In genomic region chr10:88284343-88284990, GRCm38 (mm10) we compare ENCODE assay signal across 21 mouse cellular contexts.
DNase-seq lines count a peak whose midpoint lies in the region; ATAC-seq and TF ChIP-seq lines count a peak whose summit lies in the region.
"Had no signal": no experiment of that assay in that cellular context is flagged by ENCODE, and none has a peak within 500 bp of the region (broad histone marks: within the 10 kb centered on the region; RNA-seq: fewer than 3 reads in every experiment).

No protein-coding gene starts in this region.

- TF ChIP-seq CTCF in kidney, postnatal 0 days (IDR thresholded peaks at IDR 0.05; ENCODE audit: low read depth): no peak
- TF ChIP-seq CTCF in kidney, adult 2 months (conservative IDR thresholded peaks at IDR 0.05; ENCODE audit: insufficient read depth, insufficient read length, low read depth, low read length): no peak
- TF ChIP-seq CTCF in lung, postnatal 0 days (IDR thresholded peaks at IDR 0.05): no peak

- no peaks in the 10 kb centered on the region for H3K36me3 ChIP-seq in embryonic facial prominence, embryonic 13.5 days
- H3K36me3 ChIP-seq in embryonic facial prominence, embryonic 10.5 days (replicated peaks): no peaks in the 10 kb centered on the region
- H3K36me3 ChIP-seq in kidney, postnatal 0 days (ENCODE audit: insufficient read depth, low read length): no peaks in the 10 kb centered on the region
- no peaks in the 10 kb centered on the region for H3K36me3 ChIP-seq in kidney, adult 2 months (ENCODE audit: control insufficient read depth, insufficient read depth, low read length)
- no peaks in the 10 kb centered on the region for H3K36me3 ChIP-seq in lung, postnatal 0 days (ENCODE audit: insufficient read depth, low read length)
- no peaks in the 10 kb centered on the region for H3K36me3 ChIP-seq in forebrain, embryonic 10.5 days (replicated peaks)
- H3K36me3 ChIP-seq: forebrain, embryonic 15.5 days; G1E; heart, embryonic 10.5 days; hindbrain, embryonic 13.5 days had no signal

- no peak overlapping the region for H3K4me2 ChIP-seq in embryonic facial prominence, embryonic 13.5 days
- no peak overlapping the region for H3K4me2 ChIP-seq in kidney, postnatal 0 days (ENCODE audit: low read length)
- no peak overlapping the region for H3K4me2 ChIP-seq in lung, postnatal 0 days (replicated peaks; ENCODE audit: low read depth, low read length)
- H3K4me2 ChIP-seq: forebrain, embryonic 15.5 days; hindbrain, embryonic 13.5 days had no signal

- H3K4me1 ChIP-seq in embryonic facial prominence, embryonic 13.5 days: peaks cover 20% of the 10 kb centered on the region
- no peaks in the 10 kb centered on the region for H3K4me1 ChIP-seq in embryonic facial prominence, embryonic 10.5 days
- H3K4me1 ChIP-seq in kidney, postnatal 0 days (replicated peaks; ENCODE audit: insufficient read depth, low read length): no peaks in the 10 kb centered on the region
- H3K4me1 ChIP-seq in kidney, adult 2 months (ENCODE audit: control insufficient read depth, insufficient read depth, low read length): no peaks in the 10 kb centered on the region
- no peaks in the 10 kb centered on the region for H3K4me1 ChIP-seq in lung, postnatal 0 days (ENCODE audit: insufficient read depth, low read depth, low read length)
- no peaks in the 10 kb centered on the region for H3K4me1 ChIP-seq in forebrain, embryonic 10.5 days
- H3K4me1 ChIP-seq: forebrain, embryonic 15.5 days; heart, embryonic 10.5 days; hindbrain, embryonic 13.5 days had no signal

- no peaks in the 10 kb centered on the region for H3K9me3 ChIP-seq in embryonic facial prominence, embryonic 13.5 days
- no peaks in the 10 kb centered on the region for H3K9me3 ChIP-seq in embryonic facial prominence, embryonic 10.5 days
- no peaks in the 10 kb centered on the region for H3K9me3 ChIP-seq in kidney, postnatal 0 days (replicated peaks; ENCODE audit: low read length)
- H3K9me3 ChIP-seq in lung, postnatal 0 days (ENCODE audit: low read length): no peaks in the 10 kb centered on the region
- H3K9me3 ChIP-seq in forebrain, embryonic 10.5 days: no peaks in the 10 kb centered on the region
- H3K9me3 ChIP-seq: forebrain, embryonic 15.5 days; G1E; heart, embryonic 10.5 days; hindbrain, embryonic 13.5 days had no signal

- no peak for ATAC-seq in embryonic facial prominence, embryonic 13.5 days (ENCODE audit: insufficient number of reproducible peaks, insufficient read depth, low FRiP score, low TSS enrichment, low read depth)
- ATAC-seq in kidney, postnatal 0 days (replicated peaks; ENCODE audit: low FRiP score, low read depth): no peak
- no peak for ATAC-seq in lung, postnatal 0 days
- ATAC-seq: CD4-positive, CD25-positive, alpha-beta regulatory T cell, adult 4 months; forebrain, embryonic 15.5 days had no signal

- no peak for TF ChIP-seq EP300 in lung, postnatal 0 days (IDR thresholded peaks at IDR 0.05)

- H3K27ac ChIP-seq in embryonic facial prominence, embryonic 13.5 days: 0 out of 2 replicates have a peak overlapping the region, but pooled peaks have one; percentile 35
- H3K27ac ChIP-seq in embryonic facial prominence, embryonic 10.5 days (replicated peaks): no peak overlapping the region
- H3K27ac ChIP-seq in kidney, postnatal 0 days: no peak overlapping the region
- H3K27ac ChIP-seq in kidney, adult 2 months (ENCODE audit: insufficient read depth, low read depth, low read length): no peak overlapping the region
- H3K27ac ChIP-seq in lung, postnatal 0 days (ENCODE audit: low read length): no peak overlapping the region
- H3K27ac ChIP-seq in forebrain, embryonic 10.5 days: no peak overlapping the region
- H3K27ac ChIP-seq: forebrain, embryonic 15.5 days; heart, embryonic 10.5 days; hindbrain, embryonic 13.5 days had no signal

- H3K27me3 ChIP-seq in embryonic facial prominence, embryonic 13.5 days: no peaks in the 10 kb centered on the region
- no peaks in the 10 kb centered on the region for H3K27me3 ChIP-seq in embryonic facial prominence, embryonic 10.5 days (replicated peaks; ENCODE audit: low read depth, poor library complexity, severe bottlenecking)
- no peaks in the 10 kb centered on the region for H3K27me3 ChIP-seq in kidney, postnatal 0 days (ENCODE audit: insufficient read depth, low read length)
- H3K27me3 ChIP-seq in kidney, adult 2 months (replicated peaks; ENCODE audit: control insufficient read depth, insufficient read depth, low read length): no peaks in the 10 kb centered on the region
- H3K27me3 ChIP-seq in lung, postnatal 0 days (replicated peaks; ENCODE audit: insufficient read depth, low read length): no peaks in the 10 kb centered on the region
- no peaks in the 10 kb centered on the region for H3K27me3 ChIP-seq in forebrain, embryonic 10.5 days (ENCODE audit: poor library complexity, severe bottlenecking)
- H3K27me3 ChIP-seq: forebrain, embryonic 15.5 days; hindbrain, embryonic 13.5 days had no signal

- WGBS in embryonic facial prominence, embryonic 13.5 days: 70% methylated on average over 4 of the region's 4 CpGs
- 88% methylated on average over 4 of the region's 4 CpGs for WGBS in embryonic facial prominence, embryonic 10.5 days
- WGBS in kidney, postnatal 0 days: 66% methylated on average over 4 of the region's 4 CpGs
- 85% methylated on average over 4 of the region's 4 CpGs for WGBS in kidney, adult 2 months
- WGBS in lung, postnatal 0 days: 56% methylated on average over 4 of the region's 4 CpGs
- 88% methylated on average over 4 of the region's 4 CpGs for WGBS in forebrain, embryonic 10.5 days

- H3K9ac ChIP-seq in embryonic facial prominence, embryonic 13.5 days: no peak overlapping the region
- H3K9ac ChIP-seq in kidney, postnatal 0 days (ENCODE audit: low read depth, low read length): no peak overlapping the region
- H3K9ac ChIP-seq in lung, postnatal 0 days (replicated peaks; ENCODE audit: low read depth): no peak overlapping the region
- H3K9ac ChIP-seq: forebrain, embryonic 15.5 days; hindbrain, embryonic 13.5 days had no signal

- TF ChIP-seq POLR2A in kidney, adult 2 months (IDR thresholded peaks at IDR 0.05; ENCODE audit: low read depth, low read length): no peak

- DNase-seq in embryonic facial prominence, embryonic 10.5 days (ENCODE audit: low spot score): no peak
- peak; percentile 35 for DNase-seq in kidney, postnatal 0 days (ENCODE audit: low spot score)
- no peak for DNase-seq in kidney, adult 2 months
- DNase-seq in lung, postnatal 0 days (ENCODE audit: low spot score): peak; percentile 26
- no peak for DNase-seq in lung, postnatal 14 days
- no peak for DNase-seq in forebrain, embryonic 10.5 days (ENCODE audit: extremely low spot score, low spot score)
- no peak for DNase-seq in Muller cell, postnatal 12 days (ENCODE audit: inconsistent ontology term)
- DNase-seq: adrenal gland, postnatal 10 days; B cell, adult 2 months; cerebellum, adult 11-12 months; cerebellum, adult 9-10 months; cerebellum, postnatal 25 days; gastrocnemius, postnatal 36 days; heart, adult 18-20 months; heart, postnatal 10 days had no signal

- no peak overlapping the region for H3K4me3 ChIP-seq in embryonic facial prominence, embryonic 13.5 days
- H3K4me3 ChIP-seq in embryonic facial prominence, embryonic 10.5 days: no peak overlapping the region
- no peak overlapping the region for H3K4me3 ChIP-seq in kidney, postnatal 0 days (replicated peaks; ENCODE audit: low read depth, low read length)
- H3K4me3 ChIP-seq in kidney, adult 2 months (ENCODE audit: insufficient read depth, low read depth, low read length): no peak overlapping the region
- no peak overlapping the region for H3K4me3 ChIP-seq in lung, postnatal 0 days (ENCODE audit: low read depth, low read length)
- no peak overlapping the region for H3K4me3 ChIP-seq in forebrain, embryonic 10.5 days
- H3K4me3 ChIP-seq: forebrain, embryonic 15.5 days; heart, embryonic 10.5 days; hindbrain, embryonic 13.5 days had no signal

Comparison
In these comparisons a context has a peak if more than half of its experiments do, and no peak if none do; other contexts are left out.
1. DNase-seq: peak in kidney, postnatal 0 days (single experiment) and lung, postnatal 0 days (single experiment); none in embryonic facial prominence, embryonic 10.5 days (single experiment), kidney, adult 2 months (single experiment), lung, postnatal 14 days (single experiment), forebrain, embryonic 10.5 days (single experiment) and Muller cell, postnatal 12 days (single experiment).